Mouse (Mus musculus): ENCODE data around the gene Cenpo.

Gene Cenpo

DNA sequence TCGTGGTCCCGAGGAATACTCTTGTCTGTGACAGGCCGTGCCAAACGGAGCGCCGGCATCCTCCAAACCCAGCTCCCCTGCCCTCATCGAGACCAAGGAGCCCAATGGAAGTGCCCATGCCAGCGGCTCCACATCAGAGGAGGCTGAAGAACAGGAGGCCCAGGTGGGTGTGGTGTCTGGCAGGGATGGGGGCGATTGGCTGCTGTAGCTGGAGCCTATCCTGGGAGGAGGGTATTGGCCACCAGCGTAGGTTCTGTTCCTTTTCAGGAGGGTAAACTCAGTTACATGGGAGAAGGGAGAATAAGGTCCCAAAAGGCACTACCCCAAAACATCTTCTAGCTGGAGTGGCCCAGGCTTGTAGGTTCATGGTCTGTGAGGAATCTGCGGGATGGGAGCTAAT, 34.8 kb downstream of the Cenpo start:
- DNase-seq (ENCODE audit: low spot score in 2 of 2): peak in 1 of 2 experiments; percentile 18

DNA sequence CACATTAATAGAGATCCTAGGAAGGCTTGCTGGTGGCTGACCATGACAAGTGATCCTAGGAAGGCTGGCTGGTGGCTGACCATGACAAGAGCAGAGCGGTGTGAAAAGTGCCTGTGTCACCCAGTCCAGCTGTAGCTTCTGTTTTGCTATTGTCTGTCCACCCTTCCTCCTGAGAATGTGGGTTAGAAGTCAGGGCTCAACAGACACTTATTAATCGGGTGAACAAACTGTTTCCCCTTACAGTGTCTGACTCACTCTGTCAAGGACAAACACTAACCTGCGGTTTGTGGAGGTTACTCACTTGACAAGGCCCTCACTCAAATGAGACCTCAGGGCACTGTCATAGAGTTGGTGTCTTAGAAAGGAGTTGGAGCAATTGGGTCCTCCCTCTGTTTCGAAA, 35.4 kb downstream of the Cenpo start:
- DNase-seq (ENCODE audit: low spot score in 2 of 2): peak in 1 of 2 experiments; percentile 9

DNA sequence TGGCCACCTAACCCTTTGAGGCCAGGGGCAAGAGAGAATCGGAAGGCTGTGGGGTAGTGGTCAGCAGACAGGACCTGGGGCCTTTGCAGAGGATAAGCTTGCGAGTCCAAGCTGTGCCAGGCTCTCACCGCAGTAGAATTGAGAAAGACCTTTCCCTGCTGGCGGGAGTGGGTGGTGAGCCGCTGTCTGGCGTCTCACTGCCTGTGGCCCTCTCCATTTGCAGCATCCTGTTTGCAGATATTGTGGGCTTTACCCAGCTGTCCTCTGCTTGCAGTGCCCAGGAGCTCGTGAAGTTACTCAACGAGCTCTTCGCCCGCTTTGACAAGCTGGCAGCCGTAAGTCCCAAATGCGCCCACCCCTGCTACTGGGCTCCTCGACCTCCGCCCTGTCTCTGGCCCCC, 39.5 kb downstream of the Cenpo start:
- DNase-seq (ENCODE audit: low spot score in 2 of 2): no peak

DNA sequence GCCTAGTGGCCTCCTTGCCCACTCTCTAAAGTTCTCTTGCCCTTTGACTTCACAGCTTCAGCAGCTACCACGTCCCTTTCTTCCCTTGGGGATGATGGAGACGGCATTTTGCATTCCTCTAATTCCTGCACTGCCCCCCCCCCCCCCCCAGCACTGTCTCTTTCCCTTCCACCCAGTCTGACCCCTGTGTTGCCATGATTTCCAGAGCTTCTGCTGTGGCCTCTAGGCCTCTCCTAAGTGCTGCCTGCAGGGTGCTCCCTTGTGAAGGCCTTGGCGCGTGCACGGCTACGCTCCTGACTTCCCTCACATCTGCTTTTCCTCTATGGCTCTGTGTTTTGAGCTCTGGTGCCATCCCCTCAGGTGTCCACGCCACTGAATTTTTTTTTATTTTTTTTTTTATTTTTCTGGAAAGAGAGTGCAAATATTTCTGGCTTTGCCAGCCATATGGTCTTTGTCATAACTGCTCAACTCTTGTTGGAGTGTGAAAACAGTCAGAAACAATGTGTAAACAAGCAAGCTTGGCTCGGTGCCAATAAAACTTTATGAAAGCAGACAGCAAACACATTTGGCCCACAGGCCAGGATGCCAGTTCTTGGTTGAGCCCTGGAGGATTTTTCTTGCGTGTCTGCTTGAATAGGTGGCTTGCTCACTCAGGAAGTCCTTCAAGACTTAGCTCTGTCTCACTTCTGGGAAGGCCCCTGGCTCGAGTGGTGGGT, 40.9 kb downstream of the Cenpo start:
- DNase-seq (ENCODE audit: low spot score in 2 of 2): no peak

DNA sequence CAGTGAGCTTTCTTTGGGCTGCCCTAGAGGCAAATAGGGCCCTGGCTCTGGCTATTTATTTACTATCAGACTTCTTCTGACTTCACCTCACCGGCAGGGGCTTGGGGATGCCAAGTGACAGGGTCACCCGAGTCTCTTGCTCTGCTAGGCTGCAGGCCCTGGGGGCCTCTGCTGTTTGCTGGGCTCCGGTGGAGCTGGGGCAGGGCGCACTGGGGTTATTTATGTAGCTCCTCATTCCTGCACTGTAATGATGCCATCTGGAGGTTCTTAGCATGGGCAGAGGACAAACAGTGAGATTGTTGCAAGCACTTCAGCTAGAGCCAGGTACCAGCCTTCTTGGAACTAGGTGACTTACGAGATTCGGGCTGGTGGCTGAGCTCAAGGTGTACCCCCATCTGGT, 41.6 kb downstream of the Cenpo start:
- DNase-seq (ENCODE audit: low spot score in 2 of 2): no peak

DNA sequence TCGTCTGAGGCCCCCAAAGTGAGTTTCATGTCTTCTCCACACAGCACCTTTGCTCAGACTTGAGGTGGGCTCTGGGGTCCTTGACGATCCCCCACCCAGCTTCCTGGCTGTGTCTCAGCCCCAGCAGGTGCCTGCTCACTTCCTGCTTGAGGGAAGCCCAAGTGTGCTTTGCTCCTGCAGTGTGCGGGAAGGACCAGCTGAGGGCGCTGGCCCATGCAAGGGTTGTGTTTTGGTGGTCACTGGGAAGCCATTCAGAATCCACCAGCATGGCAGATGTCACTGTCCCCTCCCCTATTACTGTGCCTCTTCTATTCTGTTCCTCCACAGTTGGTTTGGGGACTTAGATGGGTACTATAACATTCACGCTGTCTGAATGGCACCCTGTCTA, 45.0 kb downstream of the Cenpo start:
- no peak for DNase-seq (ENCODE audit: low spot score in 2 of 2)

DNA sequence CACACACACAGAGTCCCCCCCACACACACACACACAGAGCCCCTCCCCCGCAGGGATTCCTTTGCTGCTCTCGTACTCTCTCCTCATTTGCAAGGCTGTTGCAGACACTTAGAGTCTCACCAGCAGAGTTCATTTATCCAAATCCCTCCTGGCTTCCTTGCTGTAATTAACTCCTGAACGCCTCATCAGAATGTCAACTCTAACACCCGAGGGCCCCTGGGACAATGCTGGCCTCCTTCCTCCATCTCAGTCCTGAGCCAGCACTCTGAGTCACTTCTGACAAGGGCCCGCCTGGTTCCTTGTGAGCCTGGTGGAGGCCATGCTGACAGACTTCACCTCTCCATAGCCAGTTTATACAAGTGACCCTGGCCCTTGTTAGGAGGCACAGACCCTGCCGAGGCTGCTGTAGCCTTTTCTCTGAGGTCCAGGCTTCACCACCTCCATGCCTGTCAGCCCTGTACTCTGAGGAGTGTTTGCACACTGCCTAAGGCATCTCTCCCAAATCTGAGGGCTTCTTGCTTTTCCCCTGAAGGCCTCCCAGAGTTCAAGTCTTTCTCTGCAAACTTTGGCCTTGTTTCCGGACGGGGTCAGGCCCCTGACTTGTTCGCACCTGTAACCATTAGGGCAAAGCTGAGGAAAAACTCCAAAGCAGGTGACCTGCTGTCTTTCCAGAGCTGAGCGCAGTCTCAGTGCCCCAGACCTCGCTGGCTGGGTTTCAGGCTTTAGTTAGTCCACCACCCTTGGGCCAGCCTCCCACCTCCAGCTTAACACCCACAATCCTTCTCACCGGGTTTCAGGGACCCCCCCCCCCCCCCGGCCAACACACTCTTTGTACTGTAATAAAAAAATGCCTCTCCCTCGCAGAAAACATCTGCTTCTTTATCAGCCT, 45.7 kb downstream of the Cenpo start:
- no peak for DNase-seq (ENCODE audit: low spot score in 2 of 2)

DNA sequence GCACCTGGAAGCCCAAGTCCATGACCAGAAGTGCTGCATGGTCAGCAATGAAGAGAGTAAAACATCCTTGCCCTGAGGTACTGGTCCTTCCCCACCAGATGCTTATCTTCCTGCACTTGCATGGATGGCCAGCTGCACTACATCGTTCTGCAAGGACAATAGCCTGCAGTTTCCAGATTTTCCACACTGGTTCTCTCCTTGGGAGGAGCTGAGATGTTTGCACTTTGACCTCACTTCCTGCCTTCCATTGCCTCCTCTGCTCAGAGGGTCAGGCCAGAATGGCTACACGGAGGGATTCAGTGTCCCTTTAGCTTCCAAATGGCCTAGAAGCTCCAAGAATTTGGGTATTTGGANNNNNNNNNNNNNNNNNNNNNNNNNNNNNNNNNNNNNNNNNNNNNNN, 49.4 kb downstream of the Cenpo start:
- no peak for DNase-seq (ENCODE audit: low spot score in 2 of 2)

DNA sequence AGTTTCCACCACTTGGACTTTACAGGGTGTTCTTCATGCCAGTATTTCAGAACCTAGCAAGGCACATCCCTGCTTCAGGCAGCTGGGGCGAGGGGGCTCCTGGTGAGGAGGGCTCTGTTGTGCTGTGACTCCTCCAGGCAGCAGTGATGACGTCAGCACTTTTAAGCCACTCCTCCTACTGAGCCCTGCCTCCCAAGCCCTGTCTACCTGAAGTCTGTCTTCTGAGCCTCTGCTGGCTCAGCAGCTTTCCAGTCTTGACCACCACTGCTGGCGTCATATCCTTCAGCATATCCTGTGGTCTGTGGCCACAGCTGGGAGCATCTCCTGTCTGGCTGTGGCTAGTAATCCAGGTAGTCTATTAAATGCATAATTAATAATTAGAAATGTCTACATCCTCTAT, 53.6 kb downstream of the Cenpo start:
- DNase-seq (ENCODE audit: low spot score in 2 of 2): no peak

DNA sequence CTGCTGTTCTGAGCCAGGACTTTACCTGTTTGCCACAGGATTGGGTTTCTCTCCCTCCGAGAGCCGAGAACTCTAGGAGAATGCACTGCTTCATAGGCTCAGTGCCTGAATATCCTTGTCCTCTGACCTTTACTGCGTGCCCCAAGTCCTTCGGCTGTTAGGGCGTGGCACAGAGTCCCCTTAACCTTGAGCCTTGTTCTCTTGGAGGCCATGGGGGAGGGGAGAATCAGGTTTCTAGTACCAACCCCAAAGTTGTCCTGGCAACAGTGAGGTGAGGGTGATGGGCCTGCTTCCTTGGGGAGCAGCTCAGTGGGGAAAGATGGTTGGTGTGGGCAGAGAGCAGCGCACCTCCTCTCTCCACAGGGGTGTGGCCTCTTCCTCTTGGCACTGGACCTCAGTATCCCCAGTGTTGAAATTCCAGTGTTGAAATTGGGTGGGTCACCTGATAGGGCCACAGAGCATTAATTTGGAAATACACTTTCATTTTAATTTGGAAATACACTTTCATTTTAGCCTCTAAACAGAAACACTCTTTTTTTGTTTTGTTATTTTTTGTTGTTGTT, 54.3 kb downstream of the Cenpo start:
- no peak for DNase-seq (ENCODE audit: low spot score in 2 of 2)

DNA sequence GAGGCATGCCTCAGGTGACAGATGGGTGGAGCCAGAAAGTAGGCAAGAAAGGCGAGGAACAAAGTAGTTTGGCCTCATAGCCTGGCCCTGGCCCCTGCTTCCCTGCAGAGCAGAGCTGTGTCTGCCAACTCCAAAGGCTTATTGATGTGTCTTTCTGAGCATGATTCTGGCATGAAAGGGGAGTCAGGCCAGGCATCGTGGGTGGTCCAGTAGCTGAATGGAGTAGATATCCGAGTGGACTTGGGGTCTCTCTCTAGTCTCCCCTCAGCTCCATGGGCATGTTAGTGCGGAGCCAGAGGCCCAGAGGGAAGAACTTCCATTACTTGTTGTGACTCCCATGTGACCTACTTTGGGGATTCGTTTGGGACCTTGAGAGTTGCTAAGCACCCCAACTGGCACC, 55.3 kb downstream of the Cenpo start:
- no peak for DNase-seq (ENCODE audit: low spot score in 2 of 2)

DNA sequence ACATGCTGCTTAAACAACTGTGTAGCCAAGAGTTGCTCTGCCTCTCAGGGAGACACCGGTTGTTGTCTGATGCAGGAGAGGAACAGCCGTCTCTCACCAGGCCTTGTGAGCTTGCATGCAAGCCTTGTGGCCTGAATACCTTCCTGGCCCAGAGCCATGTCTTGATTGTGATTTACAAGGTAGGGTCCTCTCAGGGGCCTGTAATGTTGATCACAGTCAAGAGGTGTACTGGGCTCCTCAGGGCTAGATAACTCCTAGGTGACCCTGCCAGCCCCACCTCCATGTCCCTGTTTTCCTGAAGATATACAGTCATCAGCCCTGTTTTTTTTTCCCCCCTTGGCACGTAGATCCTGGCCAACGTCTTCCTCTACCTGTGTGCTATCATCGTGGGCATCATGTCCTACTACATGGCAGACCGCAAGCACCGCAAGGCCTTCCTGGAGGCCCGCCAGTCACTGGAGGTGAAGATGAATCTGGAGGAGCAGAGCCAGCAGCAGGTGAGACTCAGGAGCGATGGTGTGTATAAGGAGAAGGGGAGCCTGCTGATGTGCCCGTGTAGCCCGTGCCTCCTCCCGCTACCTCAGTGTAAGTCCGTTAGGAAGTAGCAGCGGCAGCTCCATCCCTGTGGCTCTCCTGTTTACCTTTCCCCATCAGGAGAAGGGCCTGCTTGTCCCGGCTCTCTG, 60.8 kb downstream of the Cenpo start:
- no peak for DNase-seq (ENCODE audit: low spot score in 2 of 2)

DNA sequence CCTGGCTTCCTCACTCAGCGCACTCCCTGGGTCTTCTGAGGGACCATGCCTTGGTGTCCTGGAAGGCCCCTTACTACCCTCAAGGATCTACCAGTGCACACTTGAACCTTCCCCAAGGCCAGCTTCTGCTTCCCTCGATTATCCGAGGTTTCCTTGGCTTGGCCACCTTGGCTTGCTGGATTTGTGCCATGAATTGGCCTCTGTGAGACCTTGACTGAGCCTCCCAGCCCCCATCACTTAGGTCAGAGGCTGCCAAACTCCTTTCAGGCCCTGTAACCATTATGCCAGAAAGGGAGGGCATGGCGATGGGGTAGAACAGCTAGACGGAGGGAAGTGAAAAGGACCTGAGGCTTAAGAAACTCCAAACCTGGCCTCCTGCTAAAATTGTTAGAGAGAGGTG, 64.5 kb downstream of the Cenpo start:
- DNase-seq (ENCODE audit: low spot score in 2 of 2): peak; percentile 60 to 64

DNA sequence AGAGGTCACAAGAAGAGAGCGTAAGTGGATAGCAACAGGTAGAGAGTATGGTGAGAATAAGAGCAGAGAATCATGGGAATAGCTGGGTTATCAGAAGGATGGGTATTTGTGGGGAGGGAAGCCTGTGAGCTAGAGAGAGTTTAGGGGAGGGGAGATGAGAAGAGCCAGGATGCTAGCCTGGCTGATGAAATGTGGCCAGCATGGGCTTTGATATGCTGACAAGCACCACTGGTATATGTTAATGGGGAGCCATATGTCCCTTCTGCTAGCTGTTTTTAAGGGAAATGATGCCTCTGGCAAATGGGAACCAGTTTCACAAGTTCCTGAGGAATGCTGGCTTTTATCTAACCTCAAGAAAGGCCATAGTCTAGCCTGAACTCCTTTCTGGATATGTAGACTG, 65.0 kb downstream of the Cenpo start:
- no peak for DNase-seq (ENCODE audit: low spot score in 2 of 2)

DNA sequence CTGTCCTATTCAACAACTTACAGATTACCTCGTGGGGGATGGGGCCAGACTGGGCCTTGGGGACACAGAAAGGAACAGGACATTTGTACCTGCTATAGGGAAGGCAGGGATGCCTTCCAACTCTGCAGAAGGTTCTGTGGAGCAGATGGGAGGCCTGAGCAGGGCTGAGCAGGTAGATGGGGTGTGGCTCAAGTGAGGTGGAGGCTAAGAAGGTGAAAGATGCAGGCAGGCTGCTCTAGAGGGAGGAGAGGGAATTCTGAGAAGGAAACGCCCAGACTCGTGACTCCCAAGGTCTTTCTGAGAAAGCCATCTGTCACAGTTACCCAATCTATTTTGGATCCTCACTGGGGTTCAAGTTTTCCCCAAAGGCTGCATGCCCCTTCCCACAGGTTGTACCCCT, 67.1 kb downstream of the Cenpo start:
- no peak for DNase-seq (ENCODE audit: low spot score in 2 of 2)

DNA sequence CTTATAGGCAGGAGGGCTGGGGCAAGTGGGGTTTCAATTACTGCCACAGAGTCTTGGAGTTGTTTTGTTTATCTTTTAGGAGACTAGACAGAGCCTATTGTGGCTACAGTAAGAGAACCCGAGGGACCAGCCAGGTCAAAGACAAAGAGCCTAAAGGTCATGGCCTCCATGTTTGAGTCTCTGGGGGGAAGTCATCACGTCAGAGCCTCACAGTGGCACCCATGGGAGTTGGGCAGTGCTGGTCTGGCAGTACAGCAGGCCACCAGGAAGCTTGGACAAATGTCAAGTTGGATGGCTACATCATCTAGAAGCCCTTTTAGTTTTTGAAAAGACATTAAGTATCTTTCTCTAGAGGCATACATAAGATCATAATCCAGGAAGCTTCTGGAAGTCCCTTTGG, 71.2 kb downstream of the Cenpo start:
- DNase-seq (ENCODE audit: low spot score in 2 of 2): no peak

DNA sequence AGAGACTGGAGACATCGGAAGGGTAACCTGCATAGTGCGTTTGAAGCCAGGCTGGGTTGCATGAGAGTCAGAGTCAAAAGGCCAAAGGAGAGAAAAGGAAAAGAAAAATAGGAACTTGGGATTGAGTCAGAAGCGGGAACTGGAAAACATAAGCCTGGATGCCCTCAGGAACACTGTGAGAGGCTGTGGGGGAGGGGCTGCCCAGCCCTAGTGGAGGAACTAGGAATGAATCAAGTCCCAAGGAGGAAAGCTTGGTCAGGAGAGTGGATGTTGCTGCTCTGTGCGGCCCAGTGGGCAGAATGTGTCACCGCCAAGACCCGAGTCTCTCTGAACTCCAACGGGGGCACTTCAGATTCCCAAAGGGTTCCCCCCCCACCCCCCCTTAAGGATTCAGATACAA, 73.8 kb downstream of the Cenpo start:
- no peak for DNase-seq (ENCODE audit: low spot score in 2 of 2)

DNA sequence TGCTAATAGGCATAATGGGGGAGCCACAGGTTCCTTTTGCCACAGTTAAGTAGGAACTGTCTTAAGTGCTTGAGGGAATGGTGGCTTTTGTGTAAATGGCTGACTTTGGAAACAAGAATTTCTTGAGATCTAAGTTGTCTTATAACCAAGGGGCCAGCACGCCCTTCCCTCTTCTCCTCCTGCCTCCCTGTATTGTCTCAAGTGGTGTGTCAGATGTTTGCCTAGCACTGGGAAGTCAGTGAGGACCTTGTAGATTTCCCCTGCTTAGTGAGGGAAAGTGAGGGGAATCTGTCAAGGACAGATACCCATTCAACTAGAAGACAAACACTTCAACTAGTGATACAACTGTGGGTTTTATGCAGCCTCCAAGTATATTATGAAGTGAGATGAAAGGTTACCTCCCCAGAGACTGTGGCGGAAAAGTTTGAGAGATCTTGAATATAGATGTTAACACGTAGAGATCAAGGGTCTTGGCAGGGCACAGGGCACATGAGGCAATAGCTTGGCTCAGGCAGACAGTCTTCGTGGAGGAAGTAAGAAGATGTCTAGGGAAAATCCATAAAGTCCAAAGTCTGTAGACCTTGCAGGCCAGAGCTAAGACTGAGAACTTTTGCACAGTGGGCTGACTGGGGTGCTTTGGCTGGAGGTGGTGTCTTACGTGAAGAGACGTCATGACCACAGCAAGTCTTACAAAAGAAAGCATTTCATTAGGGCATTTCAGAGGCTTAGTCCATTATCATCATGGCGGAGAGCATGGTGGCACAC, 75.0 kb downstream of the Cenpo start:
- no peak for DNase-seq (ENCODE audit: low spot score in 2 of 2)

DNA sequence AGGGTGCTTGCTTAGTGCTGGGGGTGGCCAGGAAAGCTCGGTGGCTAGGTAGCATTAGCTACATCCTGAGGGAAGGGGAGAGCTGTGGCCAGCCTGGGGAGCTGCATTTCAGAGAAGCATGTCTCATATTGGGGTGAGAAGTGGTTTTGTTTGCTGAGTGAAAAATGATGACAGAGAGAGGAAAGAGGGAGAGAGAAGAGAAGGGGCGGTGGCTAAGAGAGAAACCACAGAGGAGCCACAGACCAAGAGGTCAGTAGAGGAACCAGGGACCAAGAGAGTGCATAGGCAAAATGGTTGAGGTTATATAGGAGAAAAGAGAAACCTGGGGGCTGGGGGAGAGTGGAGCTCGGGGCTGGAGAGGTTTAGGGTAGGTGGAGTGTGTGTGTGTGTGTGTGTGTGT, 75.9 kb downstream of the Cenpo start:
- no peak for DNase-seq (ENCODE audit: low spot score in 2 of 2)

DNA sequence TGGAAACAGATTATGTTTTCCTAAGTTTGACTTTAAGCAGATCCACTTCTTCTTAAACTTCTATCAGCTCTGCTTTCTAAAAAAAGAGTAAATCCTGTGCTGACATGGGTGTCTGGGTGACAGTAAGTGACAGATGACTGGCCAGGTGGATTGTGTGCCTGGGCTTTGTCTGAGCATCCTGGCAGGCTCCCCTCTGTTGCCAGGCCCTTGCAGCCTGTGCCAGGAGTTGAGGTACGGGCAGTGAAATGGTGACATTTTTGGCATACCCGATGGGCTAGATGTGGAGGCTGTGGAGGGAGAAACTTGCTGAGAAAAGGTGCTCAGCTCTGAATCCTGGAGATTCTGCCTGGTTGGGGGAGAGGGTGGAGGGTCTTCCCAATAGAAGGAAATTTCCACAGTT, 76.6 kb downstream of the Cenpo start:
- DNase-seq (ENCODE audit: low spot score in 2 of 2): no peak

DNA sequence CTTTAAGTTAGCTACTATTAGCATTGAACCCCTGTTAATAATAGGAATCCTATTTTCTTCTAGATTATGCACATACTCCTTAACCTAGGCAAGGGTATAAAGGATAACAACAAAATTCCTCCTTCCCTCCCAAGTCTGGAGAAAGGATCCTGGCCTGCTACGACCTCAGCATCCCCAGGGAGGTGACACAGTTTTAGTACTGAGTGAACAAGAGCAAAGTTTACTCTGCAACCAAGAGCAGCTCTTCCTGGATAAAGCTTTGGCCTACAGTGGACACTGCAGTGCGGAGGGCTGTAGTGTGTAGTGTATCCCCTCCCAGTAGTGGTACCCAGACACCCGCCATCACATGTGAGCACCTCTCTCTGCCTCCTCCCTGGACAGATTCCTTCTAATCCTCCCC, 82.1 kb downstream of the Cenpo start:
- no peak for DNase-seq (ENCODE audit: low spot score in 2 of 2)

DNA sequence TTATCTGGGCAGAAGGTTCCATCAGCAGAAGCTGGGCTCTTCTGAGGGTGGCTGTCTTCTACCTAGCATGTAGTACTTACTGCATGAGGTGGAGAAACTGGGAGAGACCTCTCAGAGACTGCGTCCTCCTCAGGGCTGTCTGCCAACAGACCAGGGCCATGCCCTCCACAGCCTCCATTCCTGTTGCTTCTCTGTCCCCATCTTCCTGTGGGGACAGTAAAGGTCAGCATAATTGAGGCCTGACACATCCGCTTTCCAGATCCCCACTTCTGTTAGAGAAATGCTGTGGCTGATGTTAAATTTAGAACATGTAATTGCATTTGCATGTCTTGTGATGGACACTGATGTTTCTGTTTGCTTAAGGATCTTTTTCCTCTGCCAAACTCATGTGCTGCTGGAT, 83.2 kb downstream of the Cenpo start:
- DNase-seq (ENCODE audit: low spot score in 2 of 2): no peak

Data from right cerebral cortex, postnatal 10 days (tissue).